In the genomic region with DNA sequence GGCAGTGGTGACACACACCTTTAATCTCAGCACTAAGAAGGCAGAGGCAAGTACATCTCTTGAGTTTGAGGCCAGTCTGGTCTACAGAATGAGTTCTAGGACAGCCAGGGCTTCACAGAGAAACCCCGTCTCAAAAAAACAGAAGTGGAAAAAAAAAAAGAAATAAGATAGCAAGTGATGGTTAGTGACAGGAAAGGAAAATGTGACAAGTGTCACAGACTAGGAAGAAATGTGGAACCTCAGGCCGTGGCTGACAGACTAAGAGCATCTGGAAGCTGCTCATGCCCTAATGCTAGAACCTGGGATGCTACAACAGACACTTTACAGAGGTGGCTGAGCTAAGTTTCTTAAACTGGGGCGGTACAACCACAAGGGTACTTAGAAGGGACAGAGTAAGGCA, we compare ENCODE assay signal across 15 mouse cellular contexts.
"Had no signal": no experiment of that assay in that cellular context is flagged by ENCODE, and none has a peak within 500 bp of the region (broad histone marks: within the 10 kb centered on the region; RNA-seq: fewer than 3 reads in every experiment).

No protein-coding gene starts in this region.

- DNase-seq: kidney, adult 8-10 months; kidney, postnatal 10 days; kidney, postnatal 36 days; layer of hippocampus, postnatal 36 days; left cerebral cortex, postnatal 4 days; liver; liver, embryonic 13.5 days; lung, embryonic 14.5 days; midbrain, embryonic 14.5 days; right cerebral cortex, postnatal 25 days; spleen, adult 18-20 months; thymus, adult 2 months; thymus, postnatal 14 days; thymus, postnatal 4 days had no signal

- ATAC-seq: lung, postnatal 0 days had no signal
